Mouse (Mus musculus): ENCODE data around the gene Egfr. TPM values are rescaled to one million over a fixed set of nuclear protein-coding genes. Genes with fewer than 3 reads are reported as not detected.

Egfr gene
- polyA plus RNA-seq, 1 experiment from 2014 or later: 5.4 TPM

DNA sequence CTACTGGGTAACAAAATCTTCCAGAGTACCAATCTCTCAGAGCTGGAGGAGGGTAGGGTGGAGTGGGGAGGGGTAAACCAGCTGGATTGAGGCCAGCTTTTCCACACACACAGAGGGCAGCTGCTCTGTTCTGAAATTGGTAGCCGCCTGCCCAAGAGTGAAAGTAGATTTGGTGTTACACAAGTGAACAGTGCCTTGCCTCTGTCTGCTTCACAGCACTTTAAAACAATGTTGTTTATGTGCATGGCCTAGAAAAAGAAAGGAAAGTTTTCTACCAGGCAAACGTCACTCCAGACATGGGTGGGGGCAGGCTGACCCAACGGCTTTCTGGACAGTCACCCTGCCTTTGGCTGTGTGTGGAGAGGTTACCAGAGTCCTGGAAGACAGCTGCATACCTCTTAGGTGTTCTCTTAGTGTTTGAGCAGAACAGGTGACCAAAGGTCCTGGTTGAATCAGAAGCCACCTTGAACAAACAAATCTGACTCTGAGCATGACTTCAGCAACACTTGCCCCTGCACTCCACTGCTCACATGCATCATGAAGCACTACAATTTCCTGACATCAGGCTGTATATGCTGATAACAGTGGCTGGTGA, 17.8 kb downstream of the Egfr start:
- Histone ChIP-seq H3K4me1 (replicated peaks; ENCODE audit: control insufficient read depth, insufficient read depth, low read length) (peaks cover 23% of the 10 kb centered on the region), H3K27me3 (ENCODE audit: control insufficient read depth, insufficient read depth, low read depth, low read length) (no peaks in the 10 kb centered on the region), H3K9me3 (ENCODE audit: control insufficient read depth, low read length) (no peaks in the 10 kb centered on the region), H3K4me2 (ENCODE audit: low read depth, low read length) (0 out of 2 replicates have a peak overlapping the region, but pooled peaks have one; percentile 25), H3K4me3 (ENCODE audit: low read length) (no peak overlapping the region), H3K36me3 (ENCODE audit: control insufficient read depth, insufficient read depth, low read length) (no peaks in the 10 kb centered on the region), H3K27ac (ENCODE audit: low read length) (no peak overlapping the region), H3K9ac (ENCODE audit: low read length) (no peak overlapping the region)
- ATAC-seq (ENCODE audit: low read depth): peak; percentile 56; the same call in 1 of the 2 replicates
- 31% methylated on average over 3 of the region's 3 CpGs for WGBS

DNA sequence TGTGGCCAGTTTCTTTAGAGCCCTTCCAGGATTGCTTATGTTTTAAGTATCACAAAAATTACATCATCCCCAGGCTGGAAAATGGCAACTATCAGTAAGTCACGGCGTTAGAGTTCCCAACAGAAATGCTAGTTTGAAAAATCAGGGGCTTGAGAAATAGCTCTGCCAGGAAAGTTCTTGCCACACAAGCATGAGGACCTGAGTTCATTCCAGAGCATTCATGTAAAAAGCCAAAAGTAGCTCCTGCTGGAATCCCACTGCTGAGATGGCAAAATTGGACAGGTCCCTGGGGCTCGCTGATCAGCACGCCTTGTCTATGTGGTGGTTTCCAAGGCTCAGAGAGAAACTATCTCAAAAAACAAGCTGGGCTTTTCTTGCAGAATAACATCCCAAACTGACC, 19.0 kb downstream of the Egfr start:
- Histone ChIP-seq H3K36me3 (ENCODE audit: control insufficient read depth, insufficient read depth, low read length) (no peaks in the 10 kb centered on the region), H3K4me3 (ENCODE audit: low read length) (no peak overlapping the region), H3K27ac (ENCODE audit: low read length) (no peak overlapping the region), H3K9ac (ENCODE audit: low read length) (no peak overlapping the region), H3K27me3 (ENCODE audit: control insufficient read depth, insufficient read depth, low read depth, low read length) (no peaks in the 10 kb centered on the region), H3K4me2 (ENCODE audit: low read depth, low read length) (no peak overlapping the region), H3K4me1 (replicated peaks; ENCODE audit: control insufficient read depth, insufficient read depth, low read length) (peaks cover 23% of the 10 kb centered on the region), H3K9me3 (ENCODE audit: control insufficient read depth, low read length) (no peaks in the 10 kb centered on the region)
- ATAC-seq (ENCODE audit: low read depth): no peak
- 63% methylated on average over 4 of the region's 4 CpGs for WGBS

DNA sequence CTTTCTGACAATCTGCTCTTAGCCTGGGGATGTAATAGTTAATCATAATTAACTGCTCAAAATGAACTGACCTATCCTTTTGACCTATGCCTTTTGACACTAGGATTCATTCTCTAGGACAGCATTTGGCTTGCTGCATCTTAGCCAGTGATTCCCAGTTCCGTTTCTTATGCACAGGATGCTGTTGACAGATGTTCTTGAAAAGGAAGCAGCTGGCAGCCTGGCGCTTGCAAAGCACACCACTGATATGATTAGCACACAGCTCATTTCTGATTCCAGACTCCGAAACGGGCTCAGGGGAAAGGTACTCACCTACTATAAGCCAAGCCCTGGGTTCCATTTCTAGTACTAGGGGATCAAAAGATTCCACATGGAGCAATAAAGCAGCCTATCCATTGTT, 20.7 kb downstream of the Egfr start:
- H3K4me2 ChIP-seq (ENCODE audit: low read depth, low read length): no peak overlapping the region
- WGBS: 39% methylated on average over 4 of the region's 4 CpGs
- no peak overlapping the region for H3K4me3 ChIP-seq (ENCODE audit: low read length)
- H3K36me3 ChIP-seq (ENCODE audit: control insufficient read depth, insufficient read depth, low read length): no peaks in the 10 kb centered on the region
- H3K4me1 ChIP-seq (replicated peaks; ENCODE audit: control insufficient read depth, insufficient read depth, low read length): peaks cover 23% of the 10 kb centered on the region
- no peaks in the 10 kb centered on the region for H3K9me3 ChIP-seq (ENCODE audit: control insufficient read depth, low read length)
- ATAC-seq (ENCODE audit: low read depth): no peak
- H3K27me3 ChIP-seq (ENCODE audit: control insufficient read depth, insufficient read depth, low read depth, low read length): no peaks in the 10 kb centered on the region
- H3K27ac ChIP-seq (ENCODE audit: low read length): no peak overlapping the region
- no peak overlapping the region for H3K9ac ChIP-seq (ENCODE audit: low read length)

DNA sequence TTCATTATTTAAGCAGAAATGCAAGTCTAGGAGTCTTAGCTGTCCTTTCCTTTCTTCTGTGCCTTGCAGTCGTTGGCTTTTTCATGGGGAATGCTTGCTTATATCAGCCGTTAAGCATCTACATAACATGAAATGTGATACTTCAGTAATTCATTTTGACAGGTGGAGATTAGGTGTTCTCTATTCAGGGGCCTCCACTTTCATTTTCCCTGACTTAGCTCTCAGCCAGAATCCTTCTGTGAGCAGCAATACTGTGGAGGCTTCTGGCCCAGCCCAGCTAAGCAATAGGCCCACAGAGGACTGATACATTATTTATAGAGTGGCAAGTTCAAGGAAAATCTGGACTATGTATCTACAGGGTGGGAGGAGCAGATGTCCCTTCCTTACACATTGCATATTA, 25.0 kb downstream of the Egfr start:
- Histone ChIP-seq H3K36me3 (ENCODE audit: control insufficient read depth, insufficient read depth, low read length) (no peaks in the 10 kb centered on the region), H3K4me1 (replicated peaks; ENCODE audit: control insufficient read depth, insufficient read depth, low read length) (peaks cover 4% of the 10 kb centered on the region; the same call in 1 of the 2 replicates), H3K27me3 (ENCODE audit: control insufficient read depth, insufficient read depth, low read depth, low read length) (no peaks in the 10 kb centered on the region), H3K9me3 (ENCODE audit: control insufficient read depth, low read length) (no peaks in the 10 kb centered on the region), H3K9ac (ENCODE audit: low read length) (no peak overlapping the region), H3K4me2 (ENCODE audit: low read depth, low read length) (no peak overlapping the region), H3K27ac (ENCODE audit: low read length) (no peak overlapping the region), H3K4me3 (ENCODE audit: low read length) (no peak overlapping the region)
- ATAC-seq (ENCODE audit: low read depth): no peak
- 45% methylated on average over 2 of the region's 2 CpGs for WGBS

DNA sequence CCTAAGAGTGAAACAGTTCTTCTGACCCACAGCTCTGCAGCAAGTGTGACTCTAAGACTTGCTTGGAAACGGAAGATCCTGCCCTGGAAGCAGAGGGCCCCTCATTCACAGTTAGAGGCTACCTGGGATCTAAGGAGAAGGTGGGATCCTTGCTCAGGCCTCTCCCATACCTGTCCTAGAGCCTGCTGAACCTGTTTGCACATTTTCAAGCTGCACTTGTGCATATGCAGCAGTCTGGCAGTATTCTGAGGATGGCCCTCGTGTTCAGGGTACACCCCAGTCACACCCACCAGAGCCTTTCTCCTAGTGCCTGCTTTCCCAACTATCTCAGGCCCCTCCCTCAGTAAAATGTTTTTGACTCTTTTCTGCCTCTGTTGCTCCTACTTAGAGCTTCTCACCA, 29.6 kb downstream of the Egfr start:
- H3K27me3 ChIP-seq (ENCODE audit: control insufficient read depth, insufficient read depth, low read depth, low read length): no peaks in the 10 kb centered on the region
- H3K4me2 ChIP-seq (ENCODE audit: low read depth, low read length): no peak overlapping the region
- H3K36me3 ChIP-seq (ENCODE audit: control insufficient read depth, insufficient read depth, low read length): no peaks in the 10 kb centered on the region
- WGBS: 33% methylated on average over 2 of the region's 2 CpGs
- no peaks in the 10 kb centered on the region for H3K9me3 ChIP-seq (ENCODE audit: control insufficient read depth, low read length)
- no peak for ATAC-seq (ENCODE audit: low read depth)
- H3K27ac ChIP-seq (ENCODE audit: low read length): no peak overlapping the region
- no peak overlapping the region for H3K9ac ChIP-seq (ENCODE audit: low read length)
- no peak overlapping the region for H3K4me3 ChIP-seq (ENCODE audit: low read length)
- peaks cover 9% of the 10 kb centered on the region for H3K4me1 ChIP-seq (replicated peaks; ENCODE audit: control insufficient read depth, insufficient read depth, low read length)

DNA sequence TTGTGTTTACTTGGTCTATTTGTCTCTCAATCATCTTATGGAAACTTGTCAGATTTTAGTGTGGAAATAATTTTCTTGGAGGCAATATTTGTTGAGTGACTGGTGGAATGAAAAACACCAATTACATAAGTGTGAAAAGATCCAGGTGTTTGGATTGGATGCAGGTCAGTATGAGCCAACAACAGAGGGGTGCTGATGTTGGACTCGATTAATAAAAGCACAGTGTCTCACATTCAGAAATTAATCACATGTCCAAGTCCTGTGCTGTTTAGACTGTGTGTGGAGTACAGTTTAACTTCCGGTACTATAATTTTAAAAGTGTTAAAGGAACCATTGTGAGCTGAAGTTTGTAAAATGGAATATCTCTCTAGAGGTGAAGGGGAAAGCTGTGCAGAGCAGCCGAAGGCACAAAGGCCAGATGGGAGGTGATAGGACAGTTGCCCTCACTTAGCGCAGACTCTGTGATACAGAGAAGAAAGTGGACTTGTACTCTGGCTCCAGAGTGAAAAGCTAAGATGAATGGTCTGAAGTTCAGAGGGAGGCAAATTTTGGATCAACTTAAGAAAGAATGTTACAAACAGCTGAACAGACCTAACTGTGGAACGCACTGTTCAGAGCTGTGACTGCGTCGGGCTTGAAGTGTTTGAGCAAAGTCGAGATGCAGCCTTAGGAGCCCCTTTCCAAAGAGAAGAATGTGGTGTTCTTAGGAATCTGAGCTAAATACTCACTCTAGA, 32.1 kb downstream of the Egfr start:
- Histone ChIP-seq H3K4me1 (replicated peaks; ENCODE audit: control insufficient read depth, insufficient read depth, low read length) (peaks cover 9% of the 10 kb centered on the region), H3K9ac (ENCODE audit: low read length) (no peak overlapping the region), H3K4me2 (ENCODE audit: low read depth, low read length) (peak overlapping the region; percentile 20; the same call in 1 of the 2 replicates), H3K9me3 (ENCODE audit: control insufficient read depth, low read length) (no peaks in the 10 kb centered on the region), H3K27ac (ENCODE audit: low read length) (peak overlapping the region; percentile 75), H3K4me3 (ENCODE audit: low read length) (no peak overlapping the region), H3K27me3 (ENCODE audit: control insufficient read depth, insufficient read depth, low read depth, low read length) (no peaks in the 10 kb centered on the region), H3K36me3 (ENCODE audit: control insufficient read depth, insufficient read depth, low read length) (no peaks in the 10 kb centered on the region)
- peak; percentile 83 for ATAC-seq (ENCODE audit: low read depth)
- WGBS: 30% methylated on average over 8 of the region's 8 CpGs

DNA sequence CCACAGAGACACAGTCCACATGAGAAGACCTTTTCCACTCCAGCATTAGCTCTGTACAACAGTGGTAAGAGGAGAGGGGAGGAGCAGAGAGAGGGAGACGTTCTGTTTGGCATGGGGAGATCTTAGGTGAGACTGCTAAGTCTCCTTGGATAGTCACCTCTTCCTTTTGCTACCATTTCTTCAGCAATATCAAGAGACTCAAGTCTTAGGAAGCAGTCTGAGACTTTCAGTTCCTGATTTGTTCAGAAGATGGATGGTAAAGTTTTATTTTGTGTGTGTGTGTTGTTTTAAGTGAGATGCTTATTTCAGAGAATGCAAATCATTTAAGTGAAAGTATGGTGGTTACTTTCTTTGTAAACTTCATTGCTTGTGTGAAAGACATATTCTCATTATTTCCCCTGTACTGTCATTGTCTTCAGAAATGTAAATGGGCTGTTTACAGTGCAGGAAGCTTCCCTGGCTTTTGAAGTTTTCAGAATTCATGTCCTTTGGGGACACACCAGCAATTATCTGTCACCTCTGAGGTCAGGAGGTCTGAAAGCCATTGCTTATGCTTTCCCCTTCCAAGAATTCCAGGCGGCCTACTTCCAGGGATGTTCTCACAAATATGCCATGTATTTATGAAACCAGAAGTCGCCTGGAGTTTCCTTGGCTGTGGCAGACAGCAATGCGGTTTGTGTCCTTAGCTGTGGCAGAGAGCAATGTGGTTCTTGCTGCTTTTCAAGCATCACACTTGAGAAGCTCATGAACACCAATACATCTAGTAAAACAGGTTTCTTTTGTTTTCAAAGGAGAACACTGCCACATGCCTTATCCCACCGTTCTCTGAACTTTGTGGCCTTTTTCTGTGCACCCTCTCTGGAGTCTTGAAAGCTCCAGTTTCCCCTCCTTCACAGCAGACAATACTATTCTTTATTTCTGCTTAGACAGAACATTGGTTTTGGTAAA, 40.9 kb downstream of the Egfr start:
- Histone ChIP-seq H3K4me3 (ENCODE audit: low read length) (no peak overlapping the region), H3K36me3 (ENCODE audit: control insufficient read depth, insufficient read depth, low read length) (no peaks in the 10 kb centered on the region), H3K27me3 (ENCODE audit: control insufficient read depth, insufficient read depth, low read depth, low read length) (no peaks in the 10 kb centered on the region), H3K4me1 (replicated peaks; ENCODE audit: control insufficient read depth, insufficient read depth, low read length) (peaks cover 22% of the 10 kb centered on the region), H3K4me2 (ENCODE audit: low read depth, low read length) (no peak overlapping the region), H3K27ac (ENCODE audit: low read length) (no peak overlapping the region), H3K9me3 (ENCODE audit: control insufficient read depth, low read length) (no peaks in the 10 kb centered on the region), H3K9ac (ENCODE audit: low read length) (no peak overlapping the region)
- WGBS: 13% methylated on average over 5 of the region's 5 CpGs
- ATAC-seq (ENCODE audit: low read depth): 0 out of 2 replicates have a peak, but pooled peaks have one; percentile 27

DNA sequence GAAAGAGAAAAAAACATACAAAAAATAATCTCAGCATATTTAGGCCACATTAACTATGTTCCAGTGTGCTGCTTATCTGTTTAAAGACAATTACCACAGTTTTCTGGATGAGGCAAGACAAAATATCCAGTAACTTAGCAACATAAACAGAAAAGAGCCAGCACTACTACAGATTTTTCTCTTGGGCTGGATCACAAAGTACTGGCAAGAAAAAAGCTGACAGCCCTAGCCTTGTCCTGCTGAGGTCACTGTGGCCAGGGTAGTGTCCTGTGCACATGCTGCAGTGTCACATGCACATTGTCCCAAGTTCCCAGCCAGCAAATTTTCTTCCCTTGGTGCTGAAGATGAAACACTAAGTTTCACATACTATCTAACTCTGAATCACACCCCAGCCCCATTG, 43.0 kb downstream of the Egfr start:
- ATAC-seq (ENCODE audit: low read depth): no peak
- Histone ChIP-seq H3K4me2 (ENCODE audit: low read depth, low read length) (no peak overlapping the region), H3K27me3 (ENCODE audit: control insufficient read depth, insufficient read depth, low read depth, low read length) (no peaks in the 10 kb centered on the region), H3K9ac (ENCODE audit: low read length) (no peak overlapping the region), H3K36me3 (ENCODE audit: control insufficient read depth, insufficient read depth, low read length) (no peaks in the 10 kb centered on the region), H3K4me3 (ENCODE audit: low read length) (no peak overlapping the region), H3K9me3 (ENCODE audit: control insufficient read depth, low read length) (no peaks in the 10 kb centered on the region), H3K27ac (ENCODE audit: low read length) (no peak overlapping the region), H3K4me1 (replicated peaks; ENCODE audit: control insufficient read depth, insufficient read depth, low read length) (peaks cover 22% of the 10 kb centered on the region)

DNA sequence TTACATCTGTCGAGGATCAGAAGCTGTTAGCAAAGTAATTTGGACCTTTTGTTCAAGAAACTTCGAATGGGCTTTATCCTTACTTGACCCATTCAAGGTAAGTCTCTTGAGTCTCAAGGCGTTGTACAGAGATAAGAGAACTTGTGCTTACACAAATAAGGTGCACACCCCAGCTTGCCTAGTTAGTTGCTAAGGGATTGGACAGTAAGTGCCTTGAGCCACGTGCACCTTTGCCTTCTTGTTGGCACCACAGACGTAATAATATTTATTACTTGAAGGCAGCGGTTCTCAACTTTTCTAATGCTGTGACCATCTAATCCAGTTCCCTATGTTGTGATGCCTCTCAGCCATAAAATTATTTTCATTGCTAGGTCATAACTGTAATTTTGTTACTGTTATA, 43.5 kb downstream of the Egfr start:
- Histone ChIP-seq H3K4me3 (ENCODE audit: low read length) (no peak overlapping the region), H3K9me3 (ENCODE audit: control insufficient read depth, low read length) (no peaks in the 10 kb centered on the region), H3K36me3 (ENCODE audit: control insufficient read depth, insufficient read depth, low read length) (no peaks in the 10 kb centered on the region), H3K4me2 (ENCODE audit: low read depth, low read length) (no peak overlapping the region), H3K27ac (ENCODE audit: low read length) (no peak overlapping the region), H3K4me1 (replicated peaks; ENCODE audit: control insufficient read depth, insufficient read depth, low read length) (peaks cover 27% of the 10 kb centered on the region), H3K27me3 (ENCODE audit: control insufficient read depth, insufficient read depth, low read depth, low read length) (no peaks in the 10 kb centered on the region), H3K9ac (ENCODE audit: low read length) (no peak overlapping the region)
- 66% methylated on average over 6 of the region's 6 CpGs for WGBS
- no peak for ATAC-seq (ENCODE audit: low read depth)

Data from lung, embryonic 16.5 days (tissue).